Mouse (Mus musculus) MEL (cell line): Measurements from ENCODE around the gene Col4a2. TPM values are rescaled to one million over a fixed set of nuclear protein-coding genes. Genes with fewer than 3 reads are reported as not detected.

Experiments used
- DNase-seq: peaks from one replicate; pipeline ENCODE4 v3.0.0; 2011; ENCODE audit warnings: low read depth, low spot score
- H3K27ac ChIP-seq: 2 replicates; pipeline ENCODE4 v1.5.1; 2012; ENCODE audit warnings: low read depth, mild to moderate bottlenecking, control low read depth, low read length, moderate library complexity; ENCODE audit not compliant: control insufficient read depth
- H3K27me3 ChIP-seq, 2 experiments: fragments of 150-350 bp in 1 of 2; sonication (generic) in 1 of 2; 2 replicates each; pipeline ENCODE4 v1.6.1; 2012; ENCODE audit warnings: low read length in 2 of 2, mild to moderate bottlenecking in 2 of 2, improper control_type of control experiment in 1 of 2, moderate library complexity in 1 of 2; ENCODE audit not compliant: insufficient read depth in 2 of 2, control insufficient read depth in 1 of 2
- H3K36me3 ChIP-seq, 2 experiments: 2 replicates each; pipeline ENCODE4 v1.6.1; 2012 to 2014; ENCODE audit warnings: low read length in 2 of 2, improper control_type of control experiment in 1 of 2, inconsistent platforms in 1 of 2, mild to moderate bottlenecking in 1 of 2; ENCODE audit not compliant: insufficient read depth in 2 of 2, control insufficient read depth in 1 of 2
- H3K4me1 ChIP-seq, 2 experiments: fragments of 150-350 bp in 1 of 2; sonication (generic) in 1 of 2; 2 replicates each; pipeline ENCODE4 v1.6.1; 2012; ENCODE audit warnings: low read length in 2 of 2, improper control_type of control experiment in 1 of 2, mild to moderate bottlenecking in 1 of 2; ENCODE audit not compliant: insufficient read depth in 2 of 2, control insufficient read depth in 1 of 2
- H3K4me3 ChIP-seq, 2 experiments: fragments of 150-350 bp in 1 of 2; sonication (generic) in 1 of 2; 2 replicates each; pipeline ENCODE4 v1.5.1; 2012; ENCODE audit warnings: low read depth in 2 of 2, low read length in 2 of 2, mild to moderate bottlenecking in 2 of 2, moderate library complexity in 2 of 2, control low read depth in 1 of 2, improper control_type of control experiment in 1 of 2; ENCODE audit not compliant: control insufficient read depth in 1 of 2, insufficient read depth in 1 of 2
- H3K79me2 ChIP-seq: 2 replicates; pipeline ENCODE4 v1.6.1; 2012; ENCODE audit warnings: mild to moderate bottlenecking, low read length, moderate library complexity; ENCODE audit not compliant: control insufficient read depth, poor library complexity, insufficient read depth
- H3K9ac ChIP-seq: 2 replicates; pipeline ENCODE4 v1.6.1; 2012; ENCODE audit warnings: low read depth, mild to moderate bottlenecking, control low read depth, low read length, moderate library complexity; ENCODE audit not compliant: control insufficient read depth, poor library complexity, severe bottlenecking
- H3K9me3 ChIP-seq: fragments of 150-350 bp; sonication (generic); replicated peaks from 2 replicates; pipeline ENCODE4 v1.6.1; 2012; ENCODE audit warnings: mild to moderate bottlenecking, low read length, improper control_type of control experiment, moderate library complexity; ENCODE audit not compliant: insufficient read depth
- CHD1 ChIP-seq: IDR thresholded peaks from 2 replicates; pipeline ENCODE4 v1.6.1; 2012; ENCODE audit warnings: low read depth, mild to moderate bottlenecking, inconsistent platforms, low read length, improper control_type of control experiment
- CHD2 ChIP-seq: IDR thresholded peaks from 2 replicates; pipeline ENCODE4 v1.6.1; 2011; ENCODE audit warnings: low read length, improper control_type of control experiment
- ELF1 ChIP-seq: IDR thresholded peaks from 2 replicates; pipeline ENCODE4 v1.6.1; 2014; ENCODE audit warnings: low read depth, mild to moderate bottlenecking, inconsistent platforms, low read length, improper control_type of control experiment, moderate library complexity
- ETS1 ChIP-seq: IDR thresholded peaks from 2 replicates; pipeline ENCODE4 v1.6.1; 2012; ENCODE audit warnings: low read depth, mild to moderate bottlenecking, inconsistent platforms, low read length, improper control_type of control experiment, moderate library complexity
- HCFC1 ChIP-seq: IDR thresholded peaks from 2 replicates; pipeline ENCODE4 v1.6.1; 2012; ENCODE audit warnings: low read depth, mild to moderate bottlenecking, inconsistent platforms, low read length, improper control_type of control experiment, moderate library complexity
- JUND ChIP-seq: IDR thresholded peaks from 2 replicates; pipeline ENCODE4 v1.6.1; 2011; ENCODE audit warnings: low read depth, mild to moderate bottlenecking, improper control_type of control experiment, low read length
- MAFK ChIP-seq: IDR thresholded peaks from 2 replicates; pipeline ENCODE4 v1.6.1; 2011; ENCODE audit warnings: low read depth, mild to moderate bottlenecking, low read length, improper control_type of control experiment, borderline replicate concordance
- MAX ChIP-seq: IDR thresholded peaks from 2 replicates; pipeline ENCODE4 v1.6.1; 2011; ENCODE audit warnings: low read length, improper control_type of control experiment
- MEF2A ChIP-seq: IDR thresholded peaks from 2 replicates; pipeline ENCODE4 v1.6.1; 2014; ENCODE audit warnings: low read depth, mild to moderate bottlenecking, inconsistent platforms, low read length, improper control_type of control experiment; ENCODE audit not compliant: poor library complexity, insufficient replicate concordance, severe bottlenecking; ENCODE audit errors: extremely low read depth
- MYB ChIP-seq: IDR thresholded peaks from 2 replicates; pipeline ENCODE4 v1.6.1; 2011; ENCODE audit warnings: mild to moderate bottlenecking, low read depth, low read length, improper control_type of control experiment
- MYC ChIP-seq: IDR thresholded peaks from 2 replicates; pipeline ENCODE4 v1.6.1; 2011; ENCODE audit warnings: low read depth, mild to moderate bottlenecking, low read length, improper control_type of control experiment, moderate library complexity
- NRF1 ChIP-seq: IDR thresholded peaks from 2 replicates; pipeline ENCODE4 v1.6.1; 2014; ENCODE audit warnings: low read depth, mild to moderate bottlenecking, inconsistent platforms, low read length, improper control_type of control experiment, moderate library complexity; ENCODE audit not compliant: poor library complexity, insufficient read depth, severe bottlenecking
- POLR2AphosphoS2 ChIP-seq: IDR thresholded peaks from 2 replicates; pipeline ENCODE4 v1.6.1; 2011; ENCODE audit warnings: low read length, improper control_type of control experiment
- POLR2AphosphoS5 ChIP-seq: IDR thresholded peaks from 2 replicates; pipeline ENCODE4 v1.6.1; 2012; ENCODE audit warnings: low read depth, borderline replicate concordance, mild to moderate bottlenecking, inconsistent platforms, low read length, moderate library complexity, mixed read lengths
- RAD21 ChIP-seq: IDR thresholded peaks from 2 replicates; pipeline ENCODE4 v1.6.1; 2011; ENCODE audit warnings: mild to moderate bottlenecking, low read depth, low read length, improper control_type of control experiment
- RCOR1 ChIP-seq: IDR thresholded peaks from 2 replicates; pipeline ENCODE4 v1.6.1; 2012; ENCODE audit warnings: low read depth, mild to moderate bottlenecking, inconsistent platforms, low read length, improper control_type of control experiment
- SIN3A ChIP-seq: IDR thresholded peaks from 2 replicates; pipeline ENCODE4 v1.6.1; 2012; ENCODE audit warnings: low read length, improper control_type of control experiment, inconsistent platforms
- TAL1 ChIP-seq: IDR thresholded peaks from 2 replicates; pipeline ENCODE4 v1.6.1; 2012; ENCODE audit warnings: mild to moderate bottlenecking, inconsistent platforms, low read length, moderate library complexity, mixed read lengths
- TBP ChIP-seq: IDR thresholded peaks from 2 replicates; pipeline ENCODE4 v1.8.0; 2011; ENCODE audit warnings: low read depth, low read length, improper control_type of control experiment
- TCF12 ChIP-seq: IDR thresholded peaks from 2 replicates; pipeline ENCODE4 v1.6.1; 2014; ENCODE audit warnings: low read depth, mild to moderate bottlenecking, inconsistent platforms, low read length, improper control_type of control experiment, moderate library complexity
- UBTF ChIP-seq: IDR thresholded peaks from 2 replicates; pipeline ENCODE4 v1.6.1; 2012; ENCODE audit warnings: low read depth, mild to moderate bottlenecking, inconsistent platforms, low read length, improper control_type of control experiment, moderate library complexity, borderline replicate concordance; ENCODE audit not compliant: insufficient read depth
- USF1 ChIP-seq: IDR thresholded peaks from 2 replicates; pipeline ENCODE4 v1.6.1; 2014; ENCODE audit warnings: low read depth, mild to moderate bottlenecking, inconsistent platforms, low read length, improper control_type of control experiment, moderate library complexity
- USF2 ChIP-seq, 2 experiments: IDR thresholded peaks; 2 replicates each; pipeline ENCODE4 v1.6.1; 2011 to 2012; ENCODE audit warnings: improper control_type of control experiment in 2 of 2, low read length in 2 of 2, borderline replicate concordance in 1 of 2, inconsistent platforms in 1 of 2, low read depth in 1 of 2, mild to moderate bottlenecking in 1 of 2; ENCODE audit not compliant: insufficient read depth in 1 of 2
- ZNF384 ChIP-seq: IDR thresholded peaks from 2 replicates; pipeline ENCODE4 v1.6.1; 2012; ENCODE audit warnings: low read depth, mild to moderate bottlenecking, inconsistent platforms, low read length, improper control_type of control experiment
- polyA plus RNA-seq, 2 experiments: library from polyadenylated mRNA; stranded (reverse) in 1 of 2; unstranded in 1 of 2; fragments of >175 nt in 1 of 2; fragments of >200 nt in 1 of 2; gene quantifications; 2 replicates each; pipeline versions ENCODE4 v1.2.1 to v1.2.4; 2012; ENCODE audit warnings: low replicate concordance in 2 of 2, low read depth in 1 of 2; ENCODE audit not compliant: insufficient read length in 2 of 2, insufficient read depth in 1 of 2, missing spikeins in 1 of 2
- total RNA-seq: library from RNA; depleted of rRNA; stranded (reverse); fragments of 300-350 nt; gene quantifications from 2 replicates; pipeline ENCODE4 v1.2.3, GENCODE M21; 2012

Gene Col4a2
- total and polyA plus RNA-seq, 3 experiments: 0.04 to 0.81 TPM; not detected in 1

DNA sequence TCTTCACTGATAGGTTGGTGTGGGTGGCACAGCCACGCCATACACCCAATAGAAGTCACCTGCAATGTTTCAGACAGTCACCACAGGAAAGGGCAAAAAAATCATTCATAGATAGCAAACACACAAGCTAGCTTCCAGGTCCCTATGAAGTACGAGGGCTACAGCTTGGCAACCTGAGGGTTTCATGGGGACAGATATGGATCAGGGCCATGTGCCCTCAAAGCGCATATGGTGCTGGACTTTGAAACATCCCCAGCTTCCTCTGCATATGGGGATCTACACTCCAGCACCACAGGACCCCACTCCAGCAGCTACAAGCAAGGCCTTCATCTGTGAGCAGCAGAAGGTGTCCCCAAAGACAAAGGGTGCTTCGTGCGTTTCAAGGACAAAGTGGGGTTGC lies 47.2 kb downstream of the Col4a2 start:
- H3K27me3 ChIP-seq: no peaks in the 10 kb centered on the region

DNA sequence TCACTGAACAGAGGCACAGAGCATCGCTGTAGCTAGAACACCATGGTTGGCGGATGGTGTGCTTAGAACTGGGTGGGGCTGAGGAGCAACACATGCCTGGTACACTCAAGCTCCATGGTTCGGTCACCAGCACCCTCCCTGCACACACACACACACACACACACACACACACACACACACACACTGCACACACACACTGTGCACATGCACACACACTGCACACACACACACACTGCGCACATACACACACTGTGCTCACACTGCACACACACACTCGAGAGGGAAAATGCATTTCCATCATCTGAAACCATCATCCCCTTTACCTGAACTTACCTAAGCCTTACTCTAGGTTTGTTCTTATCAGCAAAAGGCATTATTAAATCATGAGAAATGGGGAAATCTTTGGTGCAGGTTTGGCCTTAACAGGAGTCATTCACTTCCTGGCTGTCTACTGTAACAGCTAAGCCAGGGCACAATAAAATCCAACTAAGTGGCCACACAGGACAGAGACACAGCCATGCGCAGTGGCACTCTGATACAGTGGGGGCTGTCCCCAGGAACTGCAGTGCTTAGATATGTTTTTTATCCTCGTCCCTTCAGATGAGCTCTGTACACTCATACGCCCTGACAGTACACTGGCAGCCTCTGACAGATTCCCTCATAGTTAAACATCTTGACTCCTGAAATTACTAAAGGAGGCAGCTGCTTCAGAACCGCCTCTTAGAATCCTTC lies 49.1 kb downstream of the Col4a2 start:
- Histone ChIP-seq H3K27me3 (no peaks in the 10 kb centered on the region), H3K9me3 (no peaks in the 10 kb centered on the region), H3K36me3 (no peaks in the 10 kb centered on the region), H3K4me3 (no peak overlapping the region), H3K27ac (no peak overlapping the region), H3K4me1 (no peaks in the 10 kb centered on the region), H3K9ac (no peak overlapping the region), H3K79me2 (no peaks in the 10 kb centered on the region)
- no peak for DNase-seq
- TF ChIP-seq POLR2AphosphoS2: no peak
- no peak for TF ChIP-seq USF1
- TF ChIP-seq TBP: no peak
- no peak for TF ChIP-seq TAL1
- no peak for TF ChIP-seq UBTF
- TF ChIP-seq HCFC1: no peak
- TF ChIP-seq ETS1: no peak
- TF ChIP-seq MAX: no peak
- no peak for TF ChIP-seq ZNF384
- TF ChIP-seq JUND: no peak
- no peak for TF ChIP-seq CHD2
- no peak for TF ChIP-seq POLR2AphosphoS5
- no peak for TF ChIP-seq TCF12
- no peak for TF ChIP-seq MYB
- no peak for TF ChIP-seq MAFK
- TF ChIP-seq RCOR1: no peak
- no peak for TF ChIP-seq CHD1
- no peak for TF ChIP-seq ELF1
- TF ChIP-seq NRF1: no peak
- TF ChIP-seq MEF2A: no peak

More for the DNA sequence above, 47.2 kb downstream of the Col4a2 start:
- no peaks in the 10 kb centered on the region for H3K36me3 ChIP-seq
- H3K79me2 ChIP-seq: no peaks in the 10 kb centered on the region
- DNase-seq: no peak
- H3K4me1 ChIP-seq: no peaks in the 10 kb centered on the region
- no peak overlapping the region for H3K27ac ChIP-seq
- no peak overlapping the region for H3K4me3 ChIP-seq
- no peaks in the 10 kb centered on the region for H3K9me3 ChIP-seq
- no peak overlapping the region for H3K9ac ChIP-seq
- TF ChIP-seq USF2 (IDR thresholded peaks at IDR 0.05; ENCODE audit: borderline replicate concordance in 1 of 2, insufficient read depth in 1 of 2, low read depth in 1 of 2, low read length in 2 of 2): no peak
- TF ChIP-seq SIN3A: no peak
- TF ChIP-seq MAFK: no peak
- no peak for TF ChIP-seq MYC
- no peak for TF ChIP-seq UBTF
- no peak for TF ChIP-seq RAD21
- TF ChIP-seq, all 39 proteins: peak for 0
